Mouse (Mus musculus) common myeloid progenitor, adult 5-6 weeks (primary cell): ENCODE results near the gene Ahcyl1. TPM values are rescaled to one million over a fixed set of nuclear protein-coding genes. Genes with fewer than 3 reads are reported as not detected.

ENCODE experiments used
- ATAC-seq: replicated peaks from 2 replicates; pipeline ENCODE4 v1.8.0; 2016; ENCODE audit warnings: low read depth, mild to moderate bottlenecking, moderate TSS enrichment, inconsistent platforms; ENCODE audit not compliant: poor library complexity, severe bottlenecking
- total RNA-seq: library from RNA; stranded (forward); fragments of 200-1000, 187-1606 nt; gene quantifications from 2 replicates; pipeline ENCODE4 v1.2.3, GENCODE M21; 2017

Ahcyl1 gene
- total RNA-seq, 1 experiment from 2014 or later = 95.6 TPM

GRCm38 (mm10) chr3:107622537-107622936, 73.8 kb downstream of the Ahcyl1 start:
- no peak for ATAC-seq

- ATAC-seq = no peak
These were observed 74.9 kb downstream of the Ahcyl1 start for GRCm38 (mm10) chr3:107621286-107622075.

- ATAC-seq = no peak
These were observed 76.4 kb downstream of the Ahcyl1 start for GRCm38 (mm10) chr3:107619911-107620310.

GRCm38 (mm10) chr3:107617800-107618199, 78.6 kb downstream of the Ahcyl1 start:
- no peak for ATAC-seq

Other genes starting within 250 kb of the Ahcyl1 start
- not detected in 2 replicates for gene Kcnc4, start 237.0 kb downstream of the Ahcyl1 start, total RNA-seq
- not detected in 2 replicates for gene Slc6a17, start 178.5 kb downstream of the Ahcyl1 start, total RNA-seq
- not detected in 2 replicates for gene Ubl4b, start 141.5 kb downstream of the Ahcyl1 start, total RNA-seq
- not detected in 2 replicates for gene Alx3, start 101.5 kb downstream of the Ahcyl1 start, total RNA-seq
- gene Gm10961, start 65.2 kb downstream of the Ahcyl1 start, total RNA-seq = not detected in 2 replicates
- 17.2 and 21.6 TPM in 2 replicates for gene Strip1, start 64.9 kb downstream of the Ahcyl1 start, total RNA-seq
- 1.2 and 2.1 TPM in 2 replicates for gene Csf1, start 63.9 kb upstream of the Ahcyl1 start, total RNA-seq
- gene Eps8l3, start 180.7 kb upstream of the Ahcyl1 start, total RNA-seq = not detected in 2 replicates
- 73.7 and 87.7 TPM in 2 replicates for gene Gstm5, start 199.3 kb upstream of the Ahcyl1 start, total RNA-seq
- 0.39 and 1.6 TPM in 2 replicates for gene Gstm7, start 235.3 kb upstream of the Ahcyl1 start, total RNA-seq
- not detected in 2 replicates for gene Gstm6, start 247.2 kb upstream of the Ahcyl1 start, total RNA-seq